Mouse (Mus musculus) adrenal gland, postnatal 10 days (tissue): ENCODE data around the gene Sdk1. TPM values are rescaled to one million over a fixed set of nuclear protein-coding genes. Genes with fewer than 3 reads are reported as not detected.
"Not testable (repeated sequence)": the region's sequence is repeated elsewhere in the genome, so short reads cannot be mapped to it uniquely, and the experiment has no call there.

Experiments
- DNase-seq: peaks from one replicate; pipeline ENCODE4 v3.0.0; 2021; ENCODE audit warnings: mixed read lengths
- total RNA-seq, 2 experiments: library from RNA; stranded (reverse); gene quantifications; 2 replicates each; pipeline ENCODE4 v1.2.3; 2021

Sdk1 gene
- total RNA-seq, 2 experiments from 2014 or later = 8.5 to 14.0 TPM

GRCm38 (mm10) chr5:141636406-141636805 is 395.1 kb downstream of the Sdk1 start:
- no peak for DNase-seq

GRCm38 (mm10) chr5:141637054-141637453 is 395.8 kb downstream of the Sdk1 start:
- DNase-seq = not testable (repeated sequence)

GRCm38 (mm10) chr5:141645671-141646070 is 404.4 kb downstream of the Sdk1 start:
- DNase-seq = no peak

GRCm38 (mm10) chr5:141646621-141647020 is 405.3 kb downstream of the Sdk1 start:
- no peak for DNase-seq

GRCm38 (mm10) chr5:141649831-141650375 is 408.6 kb downstream of the Sdk1 start:
- DNase-seq = no peak

- no peak for DNase-seq
Measured at GRCm38 (mm10) chr5:141651690-141652377, 410.5 kb downstream of the Sdk1 start.

- peak; percentile 18 for DNase-seq
Measured at GRCm38 (mm10) chr5:141676371-141676770, 435.1 kb downstream of the Sdk1 start.

- no peak for DNase-seq
Measured at GRCm38 (mm10) chr5:141677034-141677433, 435.7 kb downstream of the Sdk1 start.

GRCm38 (mm10) chr5:141677841-141678240 is 436.6 kb downstream of the Sdk1 start:
- peak; percentile 34 for DNase-seq

- DNase-seq = no peak
Measured at GRCm38 (mm10) chr5:141686876-141687420, 445.7 kb downstream of the Sdk1 start.

- no peak for DNase-seq
Measured at GRCm38 (mm10) chr5:141689442-141690105, 448.3 kb downstream of the Sdk1 start.

GRCm38 (mm10) chr5:141691482-141691975 is 450.2 kb downstream of the Sdk1 start:
- peak; percentile 77 for DNase-seq

- no peak for DNase-seq
Measured at GRCm38 (mm10) chr5:141693716-141694115, 452.4 kb downstream of the Sdk1 start.

- DNase-seq = no peak
Measured at GRCm38 (mm10) chr5:141694901-141695300, 453.6 kb downstream of the Sdk1 start.

- no peak for DNase-seq
Measured at GRCm38 (mm10) chr5:141698406-141698805, 457.1 kb downstream of the Sdk1 start.

- DNase-seq = no peak
Measured at GRCm38 (mm10) chr5:141720751-141721150, 479.5 kb downstream of the Sdk1 start.

- DNase-seq = peak; percentile 20
Measured at GRCm38 (mm10) chr5:141727968-141728367, 486.7 kb downstream of the Sdk1 start.

- DNase-seq = no peak
Measured at GRCm38 (mm10) chr5:141730006-141730405, 488.7 kb downstream of the Sdk1 start.

- DNase-seq = no peak
Measured at GRCm38 (mm10) chr5:141738725-141739124, 497.4 kb downstream of the Sdk1 start.

GRCm38 (mm10) chr5:141748793-141749192 is 507.5 kb downstream of the Sdk1 start:
- no peak for DNase-seq

GRCm38 (mm10) chr5:141754278-141754677 is 513.0 kb downstream of the Sdk1 start:
- no peak for DNase-seq

- peak; percentile 20 for DNase-seq
Measured at GRCm38 (mm10) chr5:141758885-141759284, 517.6 kb downstream of the Sdk1 start.

- DNase-seq = no peak
Measured at GRCm38 (mm10) chr5:141764111-141764510, 522.8 kb downstream of the Sdk1 start.
